Mouse (Mus musculus): Measurements from ENCODE around the gene Ezh1. TPM values are rescaled to one million over a fixed set of nuclear protein-coding genes. Genes with fewer than 3 reads are reported as not detected.
"Not testable (repeated sequence)": the region's sequence is repeated elsewhere in the genome, so short reads cannot be mapped to it uniquely, and the experiment has no call there.

Ezh1 gene
- total RNA-seq, 2 experiments from 2014 or later = 32.4 TPM

DNA sequence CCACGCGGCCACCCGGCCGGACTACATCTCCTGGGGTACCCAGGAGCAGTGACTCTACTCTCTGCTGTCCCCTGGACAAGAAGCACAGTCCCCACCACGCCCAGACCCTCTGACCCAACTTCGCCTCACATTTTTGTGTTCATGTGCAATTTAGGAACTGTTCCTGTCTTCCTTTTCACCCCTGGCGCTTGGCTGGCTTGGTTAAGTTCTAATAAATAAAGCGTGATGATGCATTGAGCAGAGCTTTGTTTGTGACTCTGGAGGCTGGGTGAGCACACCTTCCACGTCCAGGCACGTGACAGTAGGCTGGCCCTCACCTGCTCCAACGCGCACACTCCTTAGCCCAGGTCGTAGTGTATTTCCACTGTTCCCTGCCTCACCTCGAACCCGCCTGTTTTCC, 64.7 kb downstream of the Ezh1 start:
- no peak for DNase-seq (ENCODE audit: low spot score in 2 of 2)
- intact Hi-C loops (cut with DNase I) = no loop called here

DNA sequence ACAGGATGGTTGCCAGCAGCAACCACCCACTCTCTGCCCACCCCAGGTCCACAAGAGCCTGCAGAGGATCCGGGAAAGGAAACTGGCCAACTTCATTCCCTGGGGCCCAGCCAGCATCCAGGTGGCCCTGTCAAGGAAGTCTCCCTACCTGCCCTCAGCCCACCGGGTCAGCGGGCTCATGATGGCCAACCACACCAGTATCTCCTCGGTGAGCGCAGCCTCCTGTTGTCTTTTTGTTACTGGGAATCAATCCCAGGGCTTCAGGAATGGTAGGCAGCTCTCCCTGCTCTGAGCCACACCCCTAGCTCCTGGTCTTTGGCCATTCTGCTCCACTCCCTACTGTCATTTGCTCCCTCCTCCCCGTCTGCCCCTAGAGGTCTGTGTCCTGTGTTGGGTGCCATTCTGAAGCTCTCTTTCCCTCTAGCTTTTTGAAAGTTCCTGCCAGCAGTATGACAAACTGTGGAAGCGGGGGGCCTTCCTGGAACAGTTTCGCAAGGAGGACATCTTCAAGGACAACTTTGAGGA, 65.2 kb downstream of the Ezh1 start:
- intact Hi-C loops (cut with DNase I); DNase-seq (ENCODE audit: low spot score in 2 of 2): not testable (repeated sequence)

DNA sequence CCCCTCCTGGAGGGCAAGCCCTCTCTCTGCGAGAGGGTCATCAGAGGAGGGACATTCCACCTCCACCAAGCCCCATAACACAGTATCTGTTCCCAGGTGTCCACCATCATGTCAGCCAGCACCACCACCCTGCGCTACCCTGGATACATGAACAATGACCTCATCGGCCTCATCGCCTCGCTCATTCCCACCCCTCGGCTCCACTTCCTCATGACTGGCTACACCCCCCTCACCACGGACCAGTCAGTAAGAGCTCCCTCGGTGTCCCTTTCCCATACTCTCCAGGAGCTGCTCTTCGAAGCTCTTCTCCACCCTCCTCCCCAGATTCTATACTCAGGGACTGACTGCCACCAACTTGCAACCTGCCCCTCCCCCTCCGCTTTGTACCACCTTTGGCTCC, 66.1 kb downstream of the Ezh1 start:
- DNase-seq (ENCODE audit: low spot score in 2 of 2) = not testable (repeated sequence)

GRCm38 (mm10) chr11:101155728-101156371, 70.4 kb downstream of the Ezh1 start, which contains the start of gene Tubg2:
TSS of gene Tubg2 (plus strand) at chr11:101155907.
- intact Hi-C loops (cut with DNase I) = no loop called here
- DNase-seq (ENCODE audit: low spot score in 2 of 2) = peak; percentile 82 to 88

More for the DNA sequence above, 66.1 kb downstream of the Ezh1 start:
- intact Hi-C loops (cut with DNase I) = not testable (repeated sequence)

DNA sequence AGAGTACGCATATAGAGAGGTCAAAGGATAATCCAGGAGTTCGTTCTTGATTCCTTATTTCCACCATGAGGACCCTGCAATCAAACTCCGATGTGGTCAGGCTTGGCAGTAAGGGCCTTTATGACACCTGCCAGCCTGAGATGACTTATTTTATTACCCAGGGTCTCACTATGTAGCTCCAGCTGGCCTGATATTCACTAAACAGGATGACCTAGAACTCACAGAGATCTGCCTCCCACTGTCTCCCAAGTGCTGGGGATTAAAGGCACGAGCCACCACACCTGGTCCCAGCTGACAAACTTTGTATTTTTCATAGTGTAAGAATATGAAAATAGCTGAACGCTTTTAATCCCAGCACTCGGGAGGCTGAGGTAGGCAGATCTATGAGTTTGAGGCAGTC, 71.1 kb downstream of the Ezh1 start:
- intact Hi-C loops (cut with DNase I) = no loop called here
- no peak for DNase-seq (ENCODE audit: low spot score in 2 of 2)

- intact Hi-C loops (cut with DNase I) = no loop called here
- no peak for DNase-seq (ENCODE audit: low spot score in 2 of 2)
These were observed 71.6 kb downstream of the Ezh1 start for GRCm38 (mm10) chr11:101154648-101155047.

GRCm38 (mm10) chr11:101152825-101153224, 73.4 kb downstream of the Ezh1 start:
- no peak for DNase-seq (ENCODE audit: low spot score in 2 of 2)
- intact Hi-C loops (cut with DNase I) = no loop called here

DNA sequence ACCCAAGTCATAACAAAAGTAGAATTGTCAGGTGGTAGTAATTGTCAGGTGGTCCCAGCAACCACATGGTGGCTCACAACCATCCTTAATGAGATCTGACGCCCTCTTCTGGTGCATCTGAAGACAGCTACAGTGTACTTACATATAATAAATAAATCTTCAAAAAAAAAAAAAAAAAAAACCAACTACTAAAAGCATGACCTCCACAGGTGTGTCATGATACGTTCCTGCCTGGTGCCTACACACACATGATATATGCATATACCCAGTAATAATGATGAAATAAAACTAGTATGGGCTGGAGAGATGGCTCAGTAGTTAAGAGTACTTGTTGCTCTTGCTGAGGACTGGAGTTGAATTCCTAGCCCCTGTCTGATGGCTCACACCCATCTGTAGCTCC, 75.2 kb downstream of the Ezh1 start:
- no peak for DNase-seq (ENCODE audit: low spot score in 2 of 2)
- intact Hi-C loops (cut with DNase I) = no loop called here

DNA sequence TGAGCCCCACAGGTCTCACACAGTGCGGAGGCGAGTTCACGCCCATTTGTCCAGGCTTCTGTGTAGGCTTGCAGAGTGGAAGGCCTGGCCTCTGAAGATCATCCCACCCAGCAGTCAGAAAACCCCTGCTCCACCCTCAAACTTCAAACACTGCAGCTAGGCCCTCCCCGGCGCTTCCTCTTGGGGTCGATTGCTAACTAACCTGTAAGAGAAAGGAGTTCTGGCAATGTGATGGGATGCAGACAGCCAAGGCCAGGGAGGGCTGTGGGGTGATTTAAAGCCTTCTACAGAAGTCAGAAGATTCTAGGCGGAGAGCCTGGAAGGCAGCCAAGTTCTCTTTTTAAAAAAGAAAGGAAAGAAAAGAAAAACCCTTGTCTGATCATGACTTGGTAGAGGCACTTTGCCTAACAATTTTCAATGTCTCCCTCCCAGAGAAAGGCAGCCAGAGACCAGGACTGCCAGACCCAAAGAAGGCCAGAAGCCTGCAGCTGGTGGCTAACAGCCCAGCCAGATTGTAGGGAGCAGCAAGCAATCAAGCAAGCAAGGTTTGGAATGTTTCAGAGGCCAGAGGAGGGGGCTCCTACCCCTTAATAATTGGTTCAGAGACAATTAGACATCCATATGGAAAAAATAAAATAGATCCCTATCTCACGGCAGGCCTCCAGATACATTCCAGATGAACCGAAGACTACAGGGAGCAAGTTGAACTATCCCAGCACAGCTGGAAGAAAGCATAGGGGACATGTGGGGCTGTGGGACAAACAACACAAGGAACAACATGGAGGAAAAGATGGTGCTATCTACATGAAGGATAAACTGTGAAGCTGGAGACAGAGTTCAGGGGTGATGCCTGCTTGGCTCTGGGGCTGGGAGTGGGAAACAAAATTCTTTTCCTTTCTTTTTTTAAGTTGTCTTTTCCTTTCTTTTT, 76.8 kb downstream of the Ezh1 start:
- intact Hi-C loops (cut with DNase I) = no loop called here
- no peak for DNase-seq (ENCODE audit: low spot score in 2 of 2)

DNA sequence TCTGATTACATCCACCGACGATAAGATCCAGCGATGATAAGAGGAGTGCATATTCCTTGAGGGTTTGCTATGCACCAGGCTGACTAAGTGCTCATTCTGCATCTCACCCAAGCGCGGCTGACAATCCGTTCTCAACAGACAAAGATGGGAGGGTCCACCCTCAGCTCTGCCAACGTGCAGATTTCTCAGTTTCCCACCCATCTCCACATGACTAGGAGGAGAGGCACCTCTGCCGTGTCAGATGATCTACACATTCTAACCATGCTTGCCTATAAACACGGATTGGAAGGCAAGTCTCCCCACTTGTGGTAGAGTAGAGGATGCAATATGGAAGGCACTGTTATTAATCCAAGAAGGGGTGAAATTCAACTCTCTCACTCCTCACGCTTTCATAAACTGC, 77.5 kb downstream of the Ezh1 start:
- no peak for DNase-seq (ENCODE audit: low spot score in 2 of 2)
- intact Hi-C loops (cut with DNase I) = no loop called here

GRCm38 (mm10) chr11:101146377-101146776, 79.9 kb downstream of the Ezh1 start:
- intact Hi-C loops (cut with DNase I) = no loop called here
- peak; percentile 42 to 59 for DNase-seq (ENCODE audit: low spot score in 2 of 2)

DNA sequence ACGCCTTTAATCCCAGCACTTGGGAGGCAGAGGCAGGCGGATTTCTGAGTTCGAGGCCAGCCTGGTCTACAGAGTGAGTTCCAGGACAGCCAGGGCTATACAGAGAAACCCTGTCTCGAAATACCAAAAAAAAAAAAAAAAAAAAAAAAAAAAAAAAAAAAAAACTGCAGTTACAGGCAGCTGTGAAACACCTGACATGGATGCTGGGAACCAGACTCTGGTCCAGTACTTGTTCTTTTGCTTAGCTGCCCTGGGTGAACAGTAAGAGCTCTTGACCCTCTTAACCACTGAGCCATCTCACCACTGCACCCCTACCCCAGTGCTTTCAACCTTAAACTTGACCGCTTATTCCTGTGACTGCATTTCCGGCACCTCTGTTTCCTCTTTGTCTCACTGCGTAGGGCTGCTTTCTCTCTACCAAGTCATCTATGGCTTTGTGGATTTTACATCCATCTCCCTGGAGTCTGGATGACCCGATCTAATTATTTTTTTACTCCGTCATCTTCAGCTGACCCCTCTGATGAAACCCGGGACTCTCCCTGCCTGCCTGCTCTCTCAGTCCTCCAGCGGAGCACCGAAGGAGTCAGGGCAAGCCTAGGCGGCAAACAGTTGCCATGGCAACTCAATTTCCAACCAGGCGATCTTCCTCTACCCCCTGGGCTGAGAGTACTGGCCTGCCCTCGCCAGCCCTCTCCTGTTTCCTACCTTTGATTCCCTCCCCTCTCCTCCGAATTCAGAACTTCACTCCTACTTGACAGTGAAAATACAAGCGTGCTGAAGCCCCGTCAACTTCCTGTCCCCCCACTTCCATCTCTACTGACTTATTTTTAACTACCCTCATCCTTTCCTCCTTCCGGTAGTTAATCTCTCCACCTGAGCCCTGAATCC, 82.7 kb downstream of the Ezh1 start:
- intact Hi-C loops (cut with DNase I) = no loop called here
- no peak for DNase-seq (ENCODE audit: low spot score in 2 of 2)

- intact Hi-C loops (cut with DNase I) = no loop called here
- DNase-seq (ENCODE audit: low spot score in 2 of 2) = no peak
These were observed 83.9 kb downstream of the Ezh1 start for GRCm38 (mm10) chr11:101142215-101142967.

Other genes starting within 250 kb of the Ezh1 start
- gene Atp6v0a1, start 217.0 kb downstream of the Ezh1 start, total RNA-seq (2021) = 100 to 1,000 TPM; 489 to 499 TPM
- 10 to 100 TPM in 1 of 2 experiments, 1 to 10 TPM in 1; 7.3 to 11.9 TPM for gene Naglu, start 156.5 kb downstream of the Ezh1 start, total RNA-seq (2021)
- 1 to 10 TPM in 1 of 2 experiments, under 1 TPM in 1; 0.42 to 1.1 TPM for gene Hsd17b1, start 148.1 kb downstream of the Ezh1 start, total RNA-seq (2021)
- gene Coasy, start 143.9 kb downstream of the Ezh1 start, total RNA-seq (2021) = 10 to 100 TPM; 31.1 to 32.0 TPM
- 10 to 100 TPM; 44.9 to 49.9 TPM for gene Mlx, start 139.2 kb downstream of the Ezh1 start, total RNA-seq (2021)
- gene Psmc3ip, start 131.0 kb downstream of the Ezh1 start, total RNA-seq (2021) = 1 to 10 TPM; 3.7 to 4.0 TPM
- gene Retreg3, start 106.6 kb downstream of the Ezh1 start, total RNA-seq (2021) = 10 to 100 TPM; 53.9 to 58.8 TPM
- 10 to 100 TPM; 52.1 to 52.7 TPM for gene Tubg1, start 106.5 kb downstream of the Ezh1 start, total RNA-seq (2021)
- gene Tubg2, start 70.6 kb downstream of the Ezh1 start, total RNA-seq (2021) = 10 to 100 TPM; 49.0 to 49.5 TPM
- gene Cntnap1, start 55.9 kb downstream of the Ezh1 start, total RNA-seq (2021) = 100 to 1,000 TPM; 124 to 128 TPM
- 10 to 100 TPM in 1 of 2 experiments, 1 to 10 TPM in 1; 7.7 to 10.2 TPM for gene Plekhh3, start 55.1 kb downstream of the Ezh1 start, total RNA-seq (2021)
- under 1 TPM; 0.19 to 0.26 TPM for gene Ccr10, start 51.0 kb downstream of the Ezh1 start, total RNA-seq (2021)
- gene Ramp2, start 19.6 kb upstream of the Ezh1 start, total RNA-seq (2021) = 10 to 100 TPM; 40.4 to 44.7 TPM
- gene Vps25, start 27.2 kb upstream of the Ezh1 start, total RNA-seq (2021) = 10 to 100 TPM; 74.6 to 86.7 TPM
- gene Wnk4, start 34.1 kb upstream of the Ezh1 start, total RNA-seq (2021) = 1 to 10 TPM; 4.7 to 5.7 TPM
- under 1 TPM; 0.27 to 0.59 TPM for gene Cntd1, start 52.5 kb upstream of the Ezh1 start, total RNA-seq (2021)
- gene Coa3, start 52.7 kb upstream of the Ezh1 start, total RNA-seq (2021) = 100 to 1,000 TPM in 1 of 2 experiments, 10 to 100 TPM in 1; 97.6 to 101 TPM
- gene Becn1, start 75.8 kb upstream of the Ezh1 start, total RNA-seq (2021) = 100 to 1,000 TPM; 198 to 207 TPM
- 100 to 1,000 TPM in 1 of 2 experiments, 10 to 100 TPM in 1; 99.8 to 111 TPM for gene Psme3, start 89.8 kb upstream of the Ezh1 start, total RNA-seq (2021)
- 1 to 10 TPM; 3.4 to 5.4 TPM for gene Aoc2, start 98.6 kb upstream of the Ezh1 start, total RNA-seq (2021)
- gene Aoc3, start 104.1 kb upstream of the Ezh1 start, total RNA-seq (2021) = 1 to 10 TPM; 1.8 to 2.9 TPM
- gene G6pc, start 141.1 kb upstream of the Ezh1 start, total RNA-seq (2021) = not detected
- 10 to 100 TPM; 33.4 to 42.2 TPM for gene Aarsd1, start 191.2 kb upstream of the Ezh1 start, total RNA-seq (2021)
- 1 to 10 TPM; 4.5 to 9.7 TPM for gene Gm27029, start 198.3 kb upstream of the Ezh1 start, total RNA-seq (2021)
- 10 to 100 TPM; 31.1 to 32.6 TPM for gene Rundc1, start 198.6 kb upstream of the Ezh1 start, total RNA-seq (2021)
- 1 to 10 TPM; 2.8 to 5.7 TPM for gene Ptges3l, start 198.9 kb upstream of the Ezh1 start, total RNA-seq (2021)
- gene Rpl27, start 215.8 kb upstream of the Ezh1 start, total RNA-seq (2021) = 10 to 100 TPM; 41.0 to 43.6 TPM
- 1 to 10 TPM in 1 of 2 experiments, under 1 TPM in 1; 0.97 to 2.6 TPM for gene Ifi35, start 221.9 kb upstream of the Ezh1 start, total RNA-seq (2021)
- gene Rnd2, start 238.5 kb upstream of the Ezh1 start, total RNA-seq (2021) = 100 to 1,000 TPM; 148 to 154 TPM
- gene Vat1, start 239.8 kb upstream of the Ezh1 start, total RNA-seq (2021) = 10 to 100 TPM; 36.4 to 44.8 TPM